In the genomic region with DNA sequence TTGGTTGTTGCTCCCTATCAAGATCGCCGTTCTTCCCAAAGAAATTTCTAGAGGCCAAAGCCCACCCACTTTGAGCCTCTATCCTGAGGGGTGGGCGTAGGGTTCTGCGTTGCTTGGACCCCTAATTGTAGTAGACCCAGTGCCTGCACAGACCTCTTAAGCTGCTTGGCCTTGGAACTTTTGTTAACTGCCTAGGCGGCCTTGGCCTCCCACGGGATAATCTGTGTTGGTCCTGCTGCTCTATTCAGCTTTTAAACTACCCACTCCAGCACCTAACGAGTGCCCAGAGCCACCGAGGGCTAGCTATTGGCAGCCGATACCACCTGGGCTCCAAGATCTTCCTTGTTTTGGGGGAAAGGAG, we compare ENCODE assay signal across 8 mouse cellular contexts. TPM values are rescaled to one million over a fixed set of nuclear protein-coding genes. Genes with fewer than 3 reads are reported as not detected.
A peak's percentile ranks its signal among the peaks of the same experiment; 100 is the strongest.
DNase-seq lines count a peak whose midpoint lies in the region; ATAC-seq and TF ChIP-seq lines count a peak whose summit lies in the region.

No protein-coding gene starts in this region.

- ATAC-seq in forebrain, postnatal 0 days: no peak
- ATAC-seq in liver, embryonic 16.5 days (ENCODE audit: low read depth): no peak
- no peak for ATAC-seq in CD4-positive, CD25-positive, alpha-beta regulatory T cell, adult 4 months

- WGBS in heart, embryonic 10.5 days: 13% methylated on average over 9 of the region's 9 CpGs
- 7% methylated on average over 9 of the region's 9 CpGs for WGBS in forebrain, postnatal 0 days
- 48% methylated on average over 9 of the region's 9 CpGs for WGBS in liver, embryonic 16.5 days (ENCODE audit: insufficient replicate concordance)

- intact Hi-C loops in left cerebral cortex, postnatal 25 days (cut with DNase I): no loop called here

- H3K9ac ChIP-seq in forebrain, postnatal 0 days: peak overlapping the region; percentile 26; the same call in 1 of the 2 replicates
- peak overlapping the region; percentile 5; the same call in 1 of the 2 replicates for H3K9ac ChIP-seq in liver, embryonic 16.5 days (ENCODE audit: low read depth, low read length)

- peak overlapping the region; percentile 63 for H3K4me3 ChIP-seq in heart, embryonic 10.5 days
- no peak overlapping the region for H3K4me3 ChIP-seq in forebrain, postnatal 0 days (ENCODE audit: low read depth, low read length)
- no peak overlapping the region for H3K4me3 ChIP-seq in liver, embryonic 16.5 days (ENCODE audit: low read depth, low read length)

- peaks cover 7% of the 10 kb centered on the region; the same call in 1 of the 2 replicates for H3K27me3 ChIP-seq in heart, embryonic 10.5 days (ENCODE audit: insufficient read depth, poor library complexity, severe bottlenecking)
- H3K27me3 ChIP-seq in forebrain, postnatal 0 days (ENCODE audit: insufficient read depth, low read length): peaks cover 13% of the 10 kb centered on the region
- H3K27me3 ChIP-seq in liver, embryonic 16.5 days (ENCODE audit: control insufficient read depth, insufficient read depth, low read depth, low read length): no peaks in the 10 kb centered on the region

- peaks cover 37% of the 10 kb centered on the region for H3K4me1 ChIP-seq in heart, embryonic 10.5 days
- H3K4me1 ChIP-seq in forebrain, postnatal 0 days (ENCODE audit: insufficient read depth): peaks cover 14% of the 10 kb centered on the region; the same call in 1 of the 2 replicates
- H3K4me1 ChIP-seq in liver, embryonic 16.5 days (ENCODE audit: control insufficient read depth, low read depth, low read length): peaks cover 25% of the 10 kb centered on the region

- TF ChIP-seq CTCF in forebrain, postnatal 0 days (IDR thresholded peaks at IDR 0.05; ENCODE audit: low read depth): no peak

- no peaks in the 10 kb centered on the region for H3K9me3 ChIP-seq in heart, embryonic 10.5 days
- no peaks in the 10 kb centered on the region for H3K9me3 ChIP-seq in forebrain, postnatal 0 days (ENCODE audit: low read length)
- no peaks in the 10 kb centered on the region for H3K9me3 ChIP-seq in liver, embryonic 16.5 days (replicated peaks; ENCODE audit: control insufficient read depth, low read length)

- H3K27ac ChIP-seq in heart, embryonic 10.5 days: peak overlapping the region; percentile 85
- H3K27ac ChIP-seq in forebrain, postnatal 0 days (ENCODE audit: low read depth, low read length): no peak overlapping the region
- H3K27ac ChIP-seq in liver, embryonic 16.5 days (ENCODE audit: low read length): no peak overlapping the region

- H3K4me2 ChIP-seq in forebrain, postnatal 0 days (ENCODE audit: low read depth): peak overlapping the region; percentile 46
- peak overlapping the region; percentile 53 for H3K4me2 ChIP-seq in liver, embryonic 16.5 days (ENCODE audit: low read depth, low read length)

- no peak for DNase-seq in heart, embryonic 10.5 days (ENCODE audit: low spot score)
- DNase-seq in heart, adult 9 months (ENCODE audit: low spot score in 2 of 2): no peak
- DNase-seq in ES-CJ7 (ENCODE audit: low read depth, low spot score): peak; percentile 79
- no peak for DNase-seq in forebrain, postnatal 0 days
- DNase-seq in layer of hippocampus, adult 8-10 months (ENCODE audit: low spot score in 2 of 2): no peak
- no peak for DNase-seq in left cerebral cortex, postnatal 25 days (ENCODE audit: low spot score in 2 of 2)

- no peaks in the 10 kb centered on the region for H3K36me3 ChIP-seq in heart, embryonic 10.5 days
- no peaks in the 10 kb centered on the region for H3K36me3 ChIP-seq in forebrain, postnatal 0 days (ENCODE audit: insufficient read depth)
- no peaks in the 10 kb centered on the region for H3K36me3 ChIP-seq in liver, embryonic 16.5 days (ENCODE audit: control insufficient read depth, insufficient read depth)

RNA-seq across cellular contexts. Expression of a gene that starts 3.5 kb away (rescaled TPM):
- polyA plus RNA-seq in heart, embryonic 10.5 days (2016; fragmentation: Nextera tagmentation; extraction: Ambion mirVana): 1.8 and 2.8 TPM in 2 replicates
- 19.0 and 20.5 TPM in 2 replicates for total RNA-seq in forebrain, postnatal 0 days (2014; rRNA removed)
- 3.7 and 3.9 TPM in 2 replicates for polyA plus RNA-seq in forebrain, postnatal 0 days (2015; fragmentation: Nextera tagmentation; extraction: Ambion mirVana)
- polyA plus RNA-seq in liver, embryonic 16.5 days (2015; fragmentation: Nextera tagmentation; extraction: Ambion mirVana): 1.7 and 1.9 TPM in 2 replicates
- total RNA-seq in layer of hippocampus, adult 8-10 months (2022): 10 to 100 TPM; 39.0 to 51.3 (median 45.9) TPM
- polyA plus RNA-seq in CD4-positive, CD25-positive, alpha-beta regulatory T cell, adult 4 months (2017; shearing (Covaris generic)): 1 to 10 TPM; 2.6 to 4.3 TPM
- 10 to 100 TPM; 46.5 to 50.8 TPM for total RNA-seq in left cerebral cortex, postnatal 25 days (2021)

RNA-seq across cellular contexts. Expression of a gene that starts 11.1 kb away (rescaled TPM):
- 9.8 and 10.2 TPM in 2 replicates for polyA plus RNA-seq in heart, embryonic 10.5 days (2016; fragmentation: Nextera tagmentation; extraction: Ambion mirVana)
- 27.2 and 28.5 TPM in 2 replicates for total RNA-seq in forebrain, postnatal 0 days (2014; rRNA removed)
- polyA plus RNA-seq in forebrain, postnatal 0 days (2015; fragmentation: Nextera tagmentation; extraction: Ambion mirVana): 20.1 and 27.1 TPM in 2 replicates
- polyA plus RNA-seq in liver, embryonic 16.5 days (2015; fragmentation: Nextera tagmentation; extraction: Ambion mirVana): 51.3 and 54.4 TPM in 2 replicates
- 10 to 100 TPM; 88.4 to 98.2 (median 94.7) TPM for total RNA-seq in layer of hippocampus, adult 8-10 months (2022)
- polyA plus RNA-seq in CD4-positive, CD25-positive, alpha-beta regulatory T cell, adult 4 months (2017; shearing (Covaris generic)): 10 to 100 TPM; 19.7 to 25.2 TPM
- 10 to 100 TPM; 68.9 to 70.7 TPM for total RNA-seq in left cerebral cortex, postnatal 25 days (2021)

RNA-seq across cellular contexts. Expression of a gene that starts 11.1 kb away (rescaled TPM):
- 3.6 and 4.8 TPM in 2 replicates for polyA plus RNA-seq in heart, embryonic 10.5 days (2016; fragmentation: Nextera tagmentation; extraction: Ambion mirVana)
- 8.5 and 8.8 TPM in 2 replicates for total RNA-seq in forebrain, postnatal 0 days (2014; rRNA removed)
- polyA plus RNA-seq in forebrain, postnatal 0 days (2015; fragmentation: Nextera tagmentation; extraction: Ambion mirVana): 3.6 TPM in 2 replicates
- 0.40 and 0.58 TPM in 2 replicates for polyA plus RNA-seq in liver, embryonic 16.5 days (2015; fragmentation: Nextera tagmentation; extraction: Ambion mirVana)
- total RNA-seq in layer of hippocampus, adult 8-10 months (2022): 10 to 100 TPM; 11.0 to 15.3 (median 12.8) TPM
- under 1 TPM; 0.41 to 0.51 TPM for polyA plus RNA-seq in CD4-positive, CD25-positive, alpha-beta regulatory T cell, adult 4 months (2017; shearing (Covaris generic))
- 10 to 100 TPM; 13.3 to 13.8 TPM for total RNA-seq in left cerebral cortex, postnatal 25 days (2021)

RNA-seq across cellular contexts. Expression of a gene that starts 19.7 kb away (rescaled TPM):
- polyA plus RNA-seq in heart, embryonic 10.5 days (2016; fragmentation: Nextera tagmentation; extraction: Ambion mirVana): 6.5 and 7.9 TPM in 2 replicates
- total RNA-seq in forebrain, postnatal 0 days (2014; rRNA removed): 30.8 and 47.0 TPM in 2 replicates
- 16.5 and 27.9 TPM in 2 replicates for polyA plus RNA-seq in forebrain, postnatal 0 days (2015; fragmentation: Nextera tagmentation; extraction: Ambion mirVana)
- 5.2 and 5.7 TPM in 2 replicates for polyA plus RNA-seq in liver, embryonic 16.5 days (2015; fragmentation: Nextera tagmentation; extraction: Ambion mirVana)
- 10 to 100 TPM in 3 of 4 experiments, 1 to 10 TPM in 1; 9.4 to 15.1 (median 11.6) TPM for total RNA-seq in layer of hippocampus, adult 8-10 months (2022)
- 1 to 10 TPM; 2.3 to 4.5 TPM for polyA plus RNA-seq in CD4-positive, CD25-positive, alpha-beta regulatory T cell, adult 4 months (2017; shearing (Covaris generic))
- 10 to 100 TPM; 11.7 to 13.6 TPM for total RNA-seq in left cerebral cortex, postnatal 25 days (2021)

RNA-seq across cellular contexts. Expression of a gene that starts 58.4 kb away (rescaled TPM):
- 0.92 and 1.2 TPM in 2 replicates for polyA plus RNA-seq in heart, embryonic 10.5 days (2016; fragmentation: Nextera tagmentation; extraction: Ambion mirVana)
- 6.5 and 9.4 TPM in 2 replicates for total RNA-seq in forebrain, postnatal 0 days (2014; rRNA removed)
- polyA plus RNA-seq in forebrain, postnatal 0 days (2015; fragmentation: Nextera tagmentation; extraction: Ambion mirVana): 4.8 and 7.1 TPM in 2 replicates
- 5.2 and 6.3 TPM in 2 replicates for polyA plus RNA-seq in liver, embryonic 16.5 days (2015; fragmentation: Nextera tagmentation; extraction: Ambion mirVana)
- total RNA-seq in layer of hippocampus, adult 8-10 months (2022): 100 to 1,000 TPM; 121 to 133 (median 125) TPM
- polyA plus RNA-seq in CD4-positive, CD25-positive, alpha-beta regulatory T cell, adult 4 months (2017; shearing (Covaris generic)): 10 to 100 TPM; 54.2 to 69.6 TPM
- 100 to 1,000 TPM; 146 to 197 TPM for total RNA-seq in left cerebral cortex, postnatal 25 days (2021)
